Mouse (Mus musculus): ENCODE data around the gene Slc4a4.

DNA sequence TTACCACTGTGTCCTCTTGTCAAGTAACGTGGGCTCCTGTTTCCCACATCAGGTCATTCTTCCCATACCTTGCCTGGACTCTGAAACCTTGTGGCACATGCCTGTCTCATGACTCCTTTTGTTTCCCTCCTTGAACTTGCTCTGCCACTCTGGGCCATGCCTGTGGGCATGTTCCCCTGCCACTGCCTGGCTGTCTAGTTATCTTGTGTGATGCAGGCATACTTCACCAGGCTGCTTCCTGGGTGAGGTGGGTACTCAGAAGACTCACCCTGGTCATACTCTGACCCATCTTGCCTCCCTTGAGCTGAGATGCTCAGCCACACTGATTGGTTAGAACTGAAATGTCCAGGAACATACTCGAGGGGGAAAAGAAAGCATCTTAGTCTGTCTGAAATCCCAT is 390.4 kb downstream of the Slc4a4 start:
- TF ChIP-seq CTCF (IDR thresholded peaks at IDR 0.05; ENCODE audit: low read depth): no peak
- no peak for TF ChIP-seq EP300 (IDR thresholded peaks at IDR 0.05; ENCODE audit: low read depth)
